Mouse (Mus musculus) left cerebral cortex, adult 2 months (tissue): ENCODE results near the gene Dhrs13. TPM values are rescaled to one million over a fixed set of nuclear protein-coding genes. Genes with fewer than 3 reads are reported as not detected.
"Not testable (repeated sequence)": the region's sequence is repeated elsewhere in the genome, so short reads cannot be mapped to it uniquely, and the experiment has no call there.

ENCODE experiments used
- DNase-seq, 2 experiments: peaks; one replicate each; pipeline ENCODE4 v3.0.0; 2021 to 2022; ENCODE audit warnings: low spot score in 2 of 2, mixed read lengths in 1 of 2; ENCODE audit errors: extremely low spot score in 1 of 2
- H3K27ac ChIP-seq: fragments of 200-600 bp; 2 replicates; pipeline ENCODE4 v1.8.1; 2022
- H3K4me3 ChIP-seq: fragments of 200-600 bp; 2 replicates; pipeline ENCODE4 v1.8.1; 2022
- CTCF ChIP-seq: fragments of 200-600 bp; IDR thresholded peaks from 2 replicates; pipeline ENCODE4 v1.8.1; 2022; ENCODE audit warnings: antibody characterized with exemption, mild to moderate bottlenecking, moderate library complexity
- intact Hi-C: fragments of 180-260 bp; cut with DNase I; formaldehyde crosslinking; loops from one replicate; pipeline ENCODE4 v1.15.1; 2025
- total RNA-seq, 2 experiments: library from RNA; stranded (reverse); gene quantifications; 2 replicates each; pipeline ENCODE4 v1.2.3; 2021

Gene Dhrs13
- total RNA-seq, 2 experiments from 2014 or later = 5.5 to 6.3 TPM

DNA sequence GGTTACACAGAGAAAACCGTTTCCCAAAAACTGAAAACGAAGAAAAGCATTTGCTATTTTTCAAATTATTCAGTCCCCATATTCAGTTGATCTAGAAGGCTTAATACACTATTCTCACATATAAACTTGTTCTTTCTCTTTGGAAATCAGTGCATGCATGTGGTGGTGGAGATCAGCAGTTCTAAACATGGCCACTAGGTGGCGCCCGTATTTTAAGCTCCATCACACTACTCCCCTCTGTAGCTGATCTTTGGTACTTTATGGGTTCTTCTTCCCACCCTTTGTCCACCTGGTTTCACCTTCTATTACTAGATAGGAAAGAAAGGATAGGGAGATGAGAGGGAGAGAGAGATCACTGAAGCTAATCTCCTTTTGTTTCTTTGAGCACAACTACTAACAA, 12.4 kb upstream of the Dhrs13 start:
- no peak overlapping the region for H3K27ac ChIP-seq
- intact Hi-C loops = loop anchor here (1.0 kb wide), 1 partner anchor 160 kb away; no protein-coding TSS in a partner anchor
- DNase-seq = peak; percentile 68 to 77
- peak; percentile 97 for TF ChIP-seq CTCF
- no peak overlapping the region for H3K4me3 ChIP-seq

DNA sequence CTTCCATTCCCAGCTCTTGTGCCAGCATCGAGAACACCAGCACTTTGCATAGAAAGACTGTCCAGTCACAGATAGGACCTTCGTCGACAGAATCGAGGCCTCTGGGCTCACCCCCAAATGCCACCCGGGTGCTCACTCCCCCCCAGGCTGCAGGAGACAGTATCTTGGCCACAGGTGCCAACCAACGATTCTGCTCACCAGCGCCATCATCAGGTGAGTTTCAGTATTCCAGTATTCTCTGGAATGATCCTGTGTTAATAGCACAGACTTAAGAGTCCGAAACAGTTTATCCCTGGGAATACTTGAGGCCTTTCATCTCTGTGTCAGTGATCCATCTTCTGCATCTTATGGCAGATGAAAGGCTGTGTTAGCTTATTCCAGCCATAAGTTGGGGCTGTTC, 8.5 kb upstream of the Dhrs13 start:
- TF ChIP-seq CTCF = peak; percentile 48
- no peak for DNase-seq
- Histone ChIP-seq H3K4me3 (no peak overlapping the region), H3K27ac (no peak overlapping the region)
- intact Hi-C loops = no loop called here

DNA sequence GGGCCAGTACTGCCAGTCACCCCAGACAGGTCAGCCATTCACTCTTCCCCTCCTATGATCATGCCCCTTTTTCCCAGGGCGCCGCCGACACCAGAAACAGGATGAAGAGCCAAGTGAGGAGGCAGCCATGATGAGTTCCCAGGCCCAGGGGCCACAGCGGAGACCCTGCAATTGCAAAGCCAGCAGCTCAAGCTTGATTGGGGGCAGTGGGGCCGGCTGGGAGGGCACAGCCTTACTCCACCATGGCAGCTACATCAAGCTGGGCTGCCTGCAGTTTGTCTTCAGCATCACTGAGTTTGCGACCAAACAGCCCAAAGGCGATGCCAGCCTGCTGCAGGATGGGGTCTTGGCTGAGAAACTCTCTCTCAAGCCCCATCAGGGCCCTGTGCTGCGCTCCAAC, 2.8 kb upstream of the Dhrs13 start:
- no peak overlapping the region for H3K27ac ChIP-seq
- no peak for DNase-seq
- intact Hi-C loops = no loop called here
- TF ChIP-seq CTCF = no peak
- H3K4me3 ChIP-seq = no peak overlapping the region

DNA sequence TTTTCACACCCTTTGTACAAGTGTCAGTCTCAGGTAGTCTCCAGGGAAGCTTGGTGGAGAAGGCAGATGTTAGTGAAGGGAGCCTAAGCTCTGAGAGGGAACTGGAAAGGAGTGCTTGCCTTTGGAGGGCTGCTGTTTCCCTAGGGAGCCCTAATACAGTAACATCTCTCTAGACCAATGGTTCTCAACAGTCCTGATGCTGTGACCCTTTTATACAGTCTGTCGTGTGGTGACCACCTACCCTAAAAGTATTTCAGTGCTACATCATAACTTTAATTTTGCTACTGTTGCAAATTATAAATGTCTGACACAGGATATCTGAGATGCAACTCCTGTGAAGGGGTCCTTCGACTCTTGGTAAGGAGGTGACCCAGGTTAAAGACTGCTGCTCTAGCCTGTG, 1.5 kb upstream of the Dhrs13 start:
- TF ChIP-seq CTCF = no peak
- no peak overlapping the region for H3K27ac ChIP-seq
- no peak overlapping the region for H3K4me3 ChIP-seq
- intact Hi-C loops = loop anchor here (5.0 kb wide), 1 partner anchor 43 kb away; no protein-coding TSS in a partner anchor
- DNase-seq = no peak

DNA sequence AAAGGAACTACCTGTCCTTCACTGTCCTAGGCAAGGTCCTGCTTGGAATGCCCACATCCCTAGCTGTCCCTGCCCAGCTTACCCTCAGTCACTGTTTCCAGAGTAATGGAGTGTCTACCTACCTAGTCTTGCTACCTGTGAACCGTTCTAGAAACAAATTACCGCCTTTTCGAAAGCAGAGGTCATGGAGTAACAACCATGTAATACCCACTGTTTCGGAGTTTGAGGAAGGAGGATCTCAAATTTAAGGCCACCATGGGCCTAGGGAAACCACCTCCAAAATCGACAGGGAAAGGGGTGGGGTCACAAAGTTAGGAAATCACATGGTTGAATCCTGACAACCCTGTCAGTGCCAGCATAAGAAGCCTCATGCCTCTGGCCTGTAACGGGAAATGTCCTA, 691 bp upstream of the Dhrs13 start:
- TF ChIP-seq CTCF = no peak
- Histone ChIP-seq H3K4me3 (no peak overlapping the region), H3K27ac (no peak overlapping the region)
- DNase-seq = no peak
- intact Hi-C loops = loop anchor here (5.0 kb wide), 1 partner anchor 44 kb away; no protein-coding TSS in a partner anchor

DNA sequence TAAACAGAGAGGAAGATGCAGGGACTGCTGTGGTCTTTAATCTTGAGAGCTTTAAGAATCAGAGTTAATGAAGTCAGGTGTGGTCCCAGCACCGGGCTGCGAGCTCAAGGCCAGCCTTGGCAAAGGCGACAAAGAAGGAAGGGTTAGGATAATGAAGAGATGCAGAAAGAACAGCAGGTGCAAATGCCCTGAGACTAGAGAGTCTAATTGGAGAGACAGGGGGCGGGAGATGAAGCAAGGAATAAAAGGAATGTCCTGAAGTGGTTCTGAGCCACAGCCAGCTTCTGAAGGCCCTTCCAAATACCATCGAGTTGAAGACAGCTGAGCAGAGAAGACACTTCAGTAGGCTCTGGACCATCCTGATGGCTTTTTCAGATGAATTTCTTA, 722 bp downstream of the Dhrs13 start:
- intact Hi-C loops = loop anchor here (5.0 kb wide), 1 partner anchor 46 kb away; no protein-coding TSS in a partner anchor

DNA sequence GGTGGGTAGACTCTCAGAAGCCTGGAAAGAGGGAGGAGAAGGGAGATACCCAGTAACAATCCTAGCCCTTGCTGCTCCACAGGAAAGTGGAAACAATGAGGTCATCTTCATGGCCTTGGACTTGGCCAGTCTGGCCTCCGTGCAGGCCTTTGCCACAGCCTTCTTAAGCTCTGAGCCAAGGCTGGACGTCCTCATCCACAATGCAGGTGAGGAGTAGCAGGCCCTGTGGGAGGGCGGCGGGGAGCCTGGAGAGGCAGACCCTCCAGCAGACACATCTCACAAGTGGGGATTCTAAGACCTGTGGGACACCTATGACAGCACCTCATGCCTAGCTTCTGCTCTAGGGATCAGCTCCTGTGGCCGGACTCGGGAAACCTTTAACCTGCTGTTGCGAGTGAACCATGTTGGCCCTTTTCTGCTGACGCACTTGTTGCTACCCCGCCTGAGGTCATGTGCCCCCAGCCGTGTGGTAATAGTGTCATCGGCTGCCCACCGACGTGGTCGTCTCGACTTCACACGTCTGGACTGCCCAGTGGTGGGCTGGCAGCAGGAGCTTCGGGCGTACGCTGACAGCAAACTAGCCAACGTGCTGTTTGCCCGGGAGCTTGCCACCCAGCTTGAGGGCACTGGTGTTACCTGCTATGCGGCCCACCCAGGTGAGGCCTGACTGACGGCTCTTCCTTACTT, 2.0 kb downstream of the Dhrs13 start:
- no peak overlapping the region for H3K27ac ChIP-seq
- no peak for TF ChIP-seq CTCF
- intact Hi-C loops = loop anchor here (5.0 kb wide), 1 partner anchor 47 kb away; no protein-coding TSS in a partner anchor
- no peak for DNase-seq
- no peak overlapping the region for H3K4me3 ChIP-seq

More for the DNA sequence above, 722 bp downstream of the Dhrs13 start:
- H3K27ac ChIP-seq = peak overlapping the region; percentile 51
- no peak for TF ChIP-seq CTCF
- H3K4me3 ChIP-seq = peak overlapping the region; percentile 57
- no peak for DNase-seq

DNA sequence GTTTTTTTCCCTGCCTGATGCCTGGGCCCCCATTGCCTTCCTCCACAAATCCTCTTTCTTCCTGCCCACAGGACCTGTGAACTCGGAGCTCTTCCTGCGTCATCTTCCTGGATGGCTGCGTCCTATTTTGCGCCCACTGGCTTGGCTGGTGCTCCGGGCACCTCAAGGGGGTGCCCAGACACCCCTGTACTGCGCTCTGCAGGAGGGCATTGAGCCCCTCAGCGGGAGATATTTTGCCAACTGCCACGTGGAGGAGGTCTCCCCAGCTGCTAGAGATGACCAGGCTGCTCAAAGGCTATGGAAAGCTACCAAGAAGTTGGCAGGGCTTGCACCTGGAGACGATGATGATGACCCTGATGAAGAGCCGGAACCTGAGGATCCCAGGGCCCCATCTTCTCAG, 4.7 kb downstream of the Dhrs13 start:
- TF ChIP-seq CTCF = no peak
- DNase-seq = no peak
- Histone ChIP-seq H3K27ac (no peak overlapping the region), H3K4me3 (no peak overlapping the region)
- intact Hi-C loops = loop anchor here (5.0 kb wide), 1 partner anchor 141 kb away; the partner anchor contains the start of genes Nek8 and Tlcd1

DNA sequence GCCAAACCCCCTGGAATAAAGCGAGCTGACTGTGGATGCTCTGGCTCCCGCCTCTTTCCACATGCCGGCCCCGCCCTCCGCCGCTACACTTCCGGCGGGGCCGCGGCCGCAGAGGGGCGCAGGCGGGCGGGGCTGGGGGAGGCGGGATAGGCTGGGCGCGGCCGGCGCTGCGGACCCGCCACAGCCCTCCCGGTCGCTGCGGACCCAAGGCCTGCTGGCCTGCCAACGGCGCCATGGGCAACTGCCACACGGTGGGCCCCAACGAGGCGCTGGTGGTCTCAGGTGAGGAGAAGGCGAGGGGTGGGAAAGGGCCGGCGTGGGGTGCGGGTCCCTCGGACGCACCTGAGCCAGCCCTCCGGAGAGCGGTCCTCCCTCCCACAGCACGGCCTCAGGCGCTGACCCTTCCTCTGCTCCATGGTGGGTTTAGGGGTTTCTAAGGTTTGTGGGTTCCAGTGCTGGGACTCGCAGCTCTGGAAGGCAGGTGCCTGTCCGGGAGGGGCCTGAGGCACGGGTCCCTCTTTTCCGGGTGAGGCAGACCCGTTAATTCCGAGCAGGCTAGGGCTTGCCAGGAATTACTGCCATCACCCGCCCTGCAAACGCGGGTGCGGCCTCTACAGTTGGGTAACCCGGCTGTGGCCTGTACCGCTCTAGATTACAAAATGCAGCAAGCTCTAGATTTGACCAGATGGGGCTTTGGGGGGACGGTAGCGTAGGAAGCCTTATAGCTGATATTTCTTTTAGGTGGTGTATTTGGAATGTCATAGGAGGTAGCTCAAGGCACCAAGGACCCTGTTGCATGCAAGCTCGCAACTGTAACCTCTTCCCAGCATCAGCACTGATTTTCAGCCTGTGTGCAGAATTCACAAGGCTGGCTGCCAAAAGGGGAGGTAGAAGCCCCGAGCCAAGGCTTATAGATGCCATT, 6.0 kb downstream of the Dhrs13 start, which contains the start of gene Flot2:
Flot2 (plus strand) TSS at position 101 of the 922 bp plus-strand sequence.
- peak; percentile 40 to 53 for DNase-seq
- peak; percentile 22 for TF ChIP-seq CTCF
- H3K4me3 ChIP-seq = peak within 1 kb of the TSS; percentile 98
- peak within 1 kb of the TSS; percentile 89 for H3K27ac ChIP-seq
- intact Hi-C loops = loop anchor here (5.0 kb wide), 1 partner anchor 139 kb away; the partner anchor contains the start of genes Nek8 and Tlcd1

DNA sequence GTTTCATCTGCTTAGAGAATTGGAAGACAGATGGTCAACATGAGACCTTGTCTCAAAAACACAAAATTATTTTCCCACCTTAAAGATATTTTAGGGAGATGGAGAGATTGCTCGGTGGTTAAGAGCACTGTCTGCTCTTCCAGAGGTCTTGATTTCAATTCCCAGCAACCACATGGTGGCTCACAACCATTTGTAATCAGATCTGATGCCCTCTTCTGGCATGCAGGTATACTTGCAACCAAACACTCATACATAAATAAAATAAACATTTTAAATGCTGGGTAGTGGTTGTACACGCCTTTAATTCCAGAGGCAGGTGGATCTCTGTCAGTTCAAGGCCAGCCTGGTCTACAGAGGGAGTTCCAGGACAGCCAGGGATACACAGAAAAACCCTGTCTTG, 8.8 kb downstream of the Dhrs13 start:
- TF ChIP-seq CTCF = peak; percentile 34
- intact Hi-C loops = no loop called here
- no peak overlapping the region for H3K4me3 ChIP-seq
- DNase-seq = no peak
- no peak overlapping the region for H3K27ac ChIP-seq

DNA sequence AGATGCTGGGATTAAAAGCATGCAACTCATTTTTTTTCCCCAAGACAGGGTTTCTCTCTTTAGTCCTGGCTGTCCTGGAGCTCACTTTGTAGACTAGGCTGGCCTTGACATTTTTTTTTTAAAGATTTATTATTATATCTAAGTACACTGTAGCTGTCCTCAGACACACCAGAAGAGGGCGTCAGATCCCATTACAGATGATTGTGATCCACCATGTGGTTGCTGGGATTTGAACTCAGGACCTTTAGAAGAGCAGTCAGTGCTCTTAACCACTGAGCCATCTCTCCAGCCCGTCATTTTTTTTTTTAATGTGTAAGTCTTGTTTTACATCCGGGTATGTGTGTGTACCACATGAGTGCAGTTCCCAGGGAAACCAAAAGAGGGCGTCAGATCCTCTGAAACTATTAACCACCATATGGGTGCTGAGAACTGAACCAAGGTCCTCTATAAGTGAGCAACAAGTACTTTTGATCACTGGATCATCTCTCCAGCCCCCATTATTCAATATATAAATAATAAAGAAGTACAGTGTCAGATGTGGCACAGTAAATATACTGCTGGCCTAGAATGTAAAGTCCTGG, 10.3 kb downstream of the Dhrs13 start:
- TF ChIP-seq CTCF = peak; percentile 4
- H3K27ac ChIP-seq, H3K4me3 ChIP-seq, DNase-seq, intact Hi-C loops: not testable (repeated sequence)
